Mouse (Mus musculus) stomach, postnatal 0 days (tissue): Measurements from ENCODE around the gene 6030468B19Rik.
"Not testable (repeated sequence)": the region's sequence is repeated elsewhere in the genome, so short reads cannot be mapped to it uniquely, and the experiment has no call there.

ENCODE experiments used
- CTCF ChIP-seq: IDR thresholded peaks from 2 replicates; pipeline ENCODE4 v1.5.1; 2016; ENCODE audit warnings: antibody characterized with exemption, low read depth, mild to moderate bottlenecking, moderate library complexity
- EP300 ChIP-seq: optimal IDR thresholded peaks from 2 replicates; pipeline ENCODE3; 2016; ENCODE audit warnings: antibody characterized with exemption

GRCm38 (mm10) chr11:117788481-117788880, 9.0 kb upstream of the 6030468B19Rik start:
- not testable (repeated sequence) for TF ChIP-seq CTCF, EP300
